Mouse (Mus musculus) kidney, adult 11 months (tissue): ENCODE measurements around the gene Irf2bpl.

Experiments used
- DNase-seq: peaks from one replicate; pipeline ENCODE4 v3.0.0; 2022

Gene Irf2bpl

GRCm38 (mm10) chr12:86884197-86885058, at the start of gene Irf2bpl:
Irf2bpl (minus strand) TSS chr12:86884798.
- peak; percentile 99 for DNase-seq

GRCm38 (mm10) chr12:86932575-86932952, 48.0 kb upstream of the Irf2bpl start:
- DNase-seq, result peak; percentile 79

- DNase-seq, result peak; percentile 90
These were observed 47.4 kb upstream of the Irf2bpl start for GRCm38 (mm10) chr12:86931919-86932574.

GRCm38 (mm10) chr12:86930934-86931729, 46.5 kb upstream of the Irf2bpl start:
- no peak for DNase-seq

- peak; percentile 93 for DNase-seq
These were observed 39.2 kb upstream of the Irf2bpl start for GRCm38 (mm10) chr12:86923837-86924236.

- DNase-seq, result peak; percentile 38
These were observed 34.6 kb upstream of the Irf2bpl start for GRCm38 (mm10) chr12:86918983-86919722.

- DNase-seq, result peak; percentile 52
These were observed 33.9 kb upstream of the Irf2bpl start for GRCm38 (mm10) chr12:86918361-86918967.

- DNase-seq, result no peak
These were observed 32.4 kb upstream of the Irf2bpl start for GRCm38 (mm10) chr12:86916796-86917573.

GRCm38 (mm10) chr12:86915617-86916016, 31.0 kb upstream of the Irf2bpl start:
- DNase-seq, result no peak

- no peak for DNase-seq
These were observed 30.2 kb upstream of the Irf2bpl start for GRCm38 (mm10) chr12:86914756-86915155.

GRCm38 (mm10) chr12:86914351-86914750, 29.8 kb upstream of the Irf2bpl start:
- DNase-seq, result no peak

GRCm38 (mm10) chr12:86912335-86913093, 27.9 kb upstream of the Irf2bpl start:
- no peak for DNase-seq

GRCm38 (mm10) chr12:86911482-86911931, 26.9 kb upstream of the Irf2bpl start:
- no peak for DNase-seq

GRCm38 (mm10) chr12:86906395-86906794, 21.8 kb upstream of the Irf2bpl start:
- DNase-seq, result peak; percentile 80

GRCm38 (mm10) chr12:86905876-86906275, 21.3 kb upstream of the Irf2bpl start:
- no peak for DNase-seq

GRCm38 (mm10) chr12:86905203-86905602, 20.6 kb upstream of the Irf2bpl start:
- no peak for DNase-seq

- DNase-seq, result peak; percentile 80
These were observed 19.5 kb upstream of the Irf2bpl start for GRCm38 (mm10) chr12:86903828-86904806.

GRCm38 (mm10) chr12:86899461-86900179, 15.0 kb upstream of the Irf2bpl start:
- DNase-seq, result peak; percentile 55
